Mouse (Mus musculus) neural tube, embryonic 11.5 days (tissue): Measurements from ENCODE around the gene Glis1. TPM values are rescaled to one million over a fixed set of nuclear protein-coding genes. Genes with fewer than 3 reads are reported as not detected.

ENCODE experiments used
- ATAC-seq: fragments of 200-750 bp; cut with Nextera tagmentation; 2 replicates; pipeline ENCODE4 v1.8.0; 2017; ENCODE audit warnings: moderate number of reproducible peaks, mild to moderate bottlenecking, moderate TSS enrichment, moderate library complexity; ENCODE audit not compliant: insufficient read depth, low FRiP score, low TSS enrichment
- DNase-seq: peaks from one replicate; pipeline ENCODE4 v3.0.0-alpha.2; 2015; ENCODE audit warnings: low spot score
- H3K27ac ChIP-seq: fragments of 300-500 bp; sonication (generic); 2 replicates; pipeline ENCODE4 v1.5.1; 2014; ENCODE audit warnings: low read depth, mild to moderate bottlenecking, low read length
- H3K27me3 ChIP-seq: fragments of 300-500 bp; sonication (generic); 2 replicates; pipeline ENCODE4 v1.6.1; 2014; ENCODE audit warnings: mild to moderate bottlenecking, low read length, mixed read lengths; ENCODE audit not compliant: control insufficient read depth, insufficient read depth
- H3K36me3 ChIP-seq: fragments of 300-500 bp; sonication (generic); 2 replicates; pipeline ENCODE4 v1.6.1; 2014; ENCODE audit warnings: mild to moderate bottlenecking, low read length, moderate library complexity, mixed read lengths; ENCODE audit not compliant: control insufficient read depth, insufficient read depth
- H3K4me1 ChIP-seq: fragments of 300-500 bp; sonication (generic); 2 replicates; pipeline ENCODE4 v1.6.1; 2014; ENCODE audit warnings: low read length, mixed read lengths; ENCODE audit not compliant: control insufficient read depth, insufficient read depth
- H3K4me2 ChIP-seq: fragments of 300-500 bp; sonication (generic); 2 replicates; pipeline ENCODE4 v1.6.1; 2014; ENCODE audit warnings: low read depth, mild to moderate bottlenecking, moderate library complexity
- H3K4me3 ChIP-seq: fragments of 300-500 bp; sonication (generic); 2 replicates; pipeline ENCODE4 v1.5.1; 2014; ENCODE audit warnings: low read depth, low read length
- H3K9ac ChIP-seq: fragments of 300-500 bp; sonication (generic); 2 replicates; pipeline ENCODE4 v1.6.1; 2014; ENCODE audit warnings: mild to moderate bottlenecking, low read length
- H3K9me3 ChIP-seq: fragments of 300-500 bp; sonication (generic); 2 replicates; pipeline ENCODE4 v1.6.1; 2016; ENCODE audit warnings: low read length; ENCODE audit not compliant: control insufficient read depth
- WGBS: fragments of 180-500 bp; shearing (Covaris S2); extraction: QIAGEN DNeasy Blood & Tissue Kit; methylation state at CpG from one replicate; pipeline ENCODE4 v1.1.7; 2014; 5-methylcytosine and 5-hydroxymethylcytosine counted together
- polyA plus RNA-seq: library from polyadenylated mRNA; unstranded; fragments of >200 nt; fragmentation: Nextera tagmentation; extraction: Ambion mirVana; gene quantifications from 2 replicates; pipeline ENCODE4 v1.2.1, GENCODE M21; 2014

The Glis1 gene
- polyA plus RNA-seq, 1 experiment from 2014 or later: 2.4 TPM

- Histone ChIP-seq H3K4me1 (no peaks in the 10 kb centered on the region), H3K36me3 (no peaks in the 10 kb centered on the region), H3K4me3 (no peak overlapping the region), H3K27me3 (no peaks in the 10 kb centered on the region), H3K9me3 (no peaks in the 10 kb centered on the region), H3K27ac (no peak overlapping the region), H3K9ac (no peak overlapping the region), H3K4me2 (no peak overlapping the region)
- 88% methylated on average over 4 of the region's 4 CpGs for WGBS
- ATAC-seq (no peak), DNase-seq (no peak)
Observed at GRCm38 (mm10) chr4:107484221-107484575, 49.8 kb downstream of the Glis1 start.

DNA sequence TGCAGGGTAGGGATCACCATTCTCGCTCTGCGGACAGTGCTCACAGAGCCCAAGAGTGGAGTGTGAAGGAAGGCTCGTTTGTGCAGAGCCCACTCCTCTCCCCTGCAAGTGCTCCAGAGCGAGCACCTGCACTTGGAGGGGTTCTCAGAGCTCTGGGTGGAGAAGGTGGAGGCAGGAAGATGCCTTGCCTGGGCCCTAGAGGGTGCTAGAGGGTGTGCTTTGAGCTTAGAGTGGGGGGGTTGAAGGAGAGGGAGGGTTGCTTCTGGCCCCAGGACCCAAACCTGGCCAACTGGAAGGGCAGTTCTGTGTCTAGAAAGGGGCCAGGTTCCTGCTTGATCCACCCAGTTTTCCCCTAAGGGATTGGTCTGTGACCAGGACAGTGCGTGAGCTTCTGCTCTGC is 51.5 kb downstream of the Glis1 start:
- DNase-seq (no peak), ATAC-seq (no peak)
- 77% methylated on average over 5 of the region's 5 CpGs for WGBS
- Histone ChIP-seq H3K4me3 (no peak overlapping the region), H3K9ac (no peak overlapping the region), H3K4me1 (no peaks in the 10 kb centered on the region), H3K4me2 (no peak overlapping the region), H3K9me3 (no peaks in the 10 kb centered on the region), H3K27me3 (no peaks in the 10 kb centered on the region), H3K36me3 (no peaks in the 10 kb centered on the region), H3K27ac (no peak overlapping the region)

DNA sequence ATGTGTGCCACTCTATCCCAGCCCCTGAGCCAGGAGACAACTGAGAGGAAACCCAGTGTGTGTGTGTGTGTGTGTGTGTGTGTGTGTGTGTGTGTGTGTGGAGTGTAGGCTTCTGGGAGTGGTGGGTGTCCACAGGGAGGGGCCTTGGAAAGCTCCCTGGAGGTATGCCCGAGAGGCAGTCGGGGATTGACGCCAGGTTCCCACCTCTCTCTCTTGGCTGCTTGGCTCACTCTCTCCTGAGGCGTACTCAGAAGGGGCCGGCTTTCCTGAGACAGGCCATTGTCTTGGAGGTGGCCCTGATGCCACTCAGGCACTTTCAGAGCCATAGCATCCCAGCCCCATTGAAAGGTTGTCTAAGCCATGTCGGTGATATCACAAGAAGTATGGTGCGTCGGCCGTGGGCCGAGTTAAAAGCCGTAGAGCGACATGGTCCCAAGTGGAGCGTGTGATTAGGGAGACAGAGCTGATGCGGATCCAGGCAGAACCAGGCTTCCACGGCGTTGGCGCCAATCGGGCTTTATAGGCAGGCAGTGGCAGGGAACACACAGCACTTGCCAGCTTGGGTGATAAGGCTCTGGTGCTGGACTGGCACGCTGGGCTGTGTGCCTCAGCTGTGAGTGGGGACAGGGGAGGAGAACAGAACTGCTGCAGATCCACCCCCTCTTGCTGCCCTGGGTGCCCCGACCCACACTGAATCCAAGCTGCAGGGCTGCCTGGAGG is 54.9 kb downstream of the Glis1 start:
- no peak overlapping the region for H3K4me3 ChIP-seq
- no peaks in the 10 kb centered on the region for H3K36me3 ChIP-seq
- H3K9ac ChIP-seq: no peak overlapping the region
- H3K27me3 ChIP-seq: no peaks in the 10 kb centered on the region
- no peak for DNase-seq
- H3K27ac ChIP-seq: no peak overlapping the region
- WGBS: 88% methylated on average over 20 of the region's 20 CpGs
- no peak for ATAC-seq
- H3K4me1 ChIP-seq: no peaks in the 10 kb centered on the region
- no peaks in the 10 kb centered on the region for H3K9me3 ChIP-seq
- no peak overlapping the region for H3K4me2 ChIP-seq

DNA sequence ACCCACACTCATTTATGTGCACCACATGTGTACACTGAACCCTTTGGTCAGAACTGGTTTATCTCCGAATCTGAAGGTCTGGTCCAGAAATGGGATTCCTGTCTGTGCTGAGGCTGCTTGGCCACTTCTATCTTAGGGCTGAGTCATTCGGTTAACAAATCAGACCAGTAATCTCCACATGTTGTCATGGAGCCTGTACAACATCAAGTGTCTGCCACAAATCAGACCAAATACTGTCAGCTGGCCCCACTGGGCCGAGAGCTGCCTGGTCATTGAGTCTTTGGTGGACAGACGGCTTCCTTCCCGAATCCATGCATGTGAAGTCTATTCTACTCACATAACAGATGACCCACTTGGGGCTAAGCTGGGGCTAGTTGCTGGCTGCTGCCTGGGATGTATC is 58.6 kb downstream of the Glis1 start:
- DNase-seq (no peak), ATAC-seq (no peak)
- no peaks in the 10 kb centered on the region for H3K9me3 ChIP-seq
- WGBS: 65% methylated on average over 5 of the region's 5 CpGs
- H3K4me3 ChIP-seq: no peak overlapping the region
- H3K9ac ChIP-seq: no peak overlapping the region
- no peaks in the 10 kb centered on the region for H3K27me3 ChIP-seq
- no peaks in the 10 kb centered on the region for H3K4me1 ChIP-seq
- H3K27ac ChIP-seq: no peak overlapping the region
- no peak overlapping the region for H3K4me2 ChIP-seq
- H3K36me3 ChIP-seq: no peaks in the 10 kb centered on the region

- H3K9ac ChIP-seq: no peak overlapping the region
- no peaks in the 10 kb centered on the region for H3K4me1 ChIP-seq
- DNase-seq: no peak
- 74% methylated on average over 9 of the region's 9 CpGs for WGBS
- no peaks in the 10 kb centered on the region for H3K27me3 ChIP-seq
- ATAC-seq: no peak
- no peaks in the 10 kb centered on the region for H3K36me3 ChIP-seq
- no peak overlapping the region for H3K4me3 ChIP-seq
- no peak overlapping the region for H3K4me2 ChIP-seq
- no peaks in the 10 kb centered on the region for H3K9me3 ChIP-seq
- no peak overlapping the region for H3K27ac ChIP-seq
Observed at GRCm38 (mm10) chr4:107495751-107496430, 61.5 kb downstream of the Glis1 start.

DNA sequence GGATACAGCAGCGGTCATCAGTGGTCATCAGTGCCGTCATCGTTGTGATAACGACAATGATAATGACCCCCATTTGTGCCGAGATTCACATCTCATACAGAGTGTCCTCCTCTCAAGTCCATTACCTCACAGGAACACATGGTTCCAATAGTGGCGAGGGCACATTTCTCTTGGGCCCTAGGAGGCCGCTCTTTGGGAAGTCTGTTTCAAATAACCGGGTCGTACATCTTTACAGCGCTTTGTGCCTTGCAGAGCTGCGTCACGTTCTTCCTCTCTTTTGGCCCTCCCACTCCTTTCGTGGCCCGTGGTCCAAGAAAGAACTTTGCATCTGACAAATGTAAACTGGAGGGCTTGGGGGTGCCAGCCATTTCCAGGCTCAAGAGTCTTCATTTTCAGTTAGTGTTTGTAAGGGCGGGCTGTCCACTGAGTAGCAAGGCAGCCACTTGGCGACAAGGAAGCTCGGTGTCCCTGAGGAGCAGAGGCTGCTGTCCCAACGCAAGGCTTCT is 63.1 kb downstream of the Glis1 start:
- Histone ChIP-seq H3K4me2 (no peak overlapping the region), H3K4me3 (no peak overlapping the region), H3K27ac (0 out of 2 replicates have a peak overlapping the region, but pooled peaks have one; percentile 6), H3K9me3 (no peaks in the 10 kb centered on the region), H3K4me1 (no peaks in the 10 kb centered on the region; the same call in 1 of the 2 replicates), H3K36me3 (no peaks in the 10 kb centered on the region), H3K9ac (no peak overlapping the region), H3K27me3 (no peaks in the 10 kb centered on the region)
- ATAC-seq: no peak
- 74% methylated on average over 18 of the region's 18 CpGs for WGBS
- peak; percentile 24 for DNase-seq

DNA sequence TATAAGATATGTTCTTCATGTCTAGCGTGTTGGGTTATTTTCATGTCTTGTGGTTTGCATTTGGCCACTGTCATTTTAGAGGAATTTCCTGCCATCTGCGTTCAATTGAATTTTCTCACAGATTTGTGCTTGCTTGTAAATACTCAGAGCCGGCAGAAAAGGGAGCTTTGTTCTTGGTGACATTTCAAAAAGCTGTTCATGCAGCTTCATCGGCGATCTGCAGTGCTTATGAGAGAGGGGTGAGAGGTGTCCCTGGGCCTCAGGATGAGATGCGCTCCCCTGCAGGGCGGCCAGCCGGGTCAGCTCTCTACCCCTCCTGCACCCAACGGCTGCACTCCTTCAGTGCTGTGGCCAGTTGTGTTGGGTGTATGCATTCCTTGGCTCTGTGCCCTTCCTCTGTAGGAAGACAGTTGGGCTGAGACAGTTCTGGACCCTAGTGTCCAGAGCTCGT is 68.2 kb downstream of the Glis1 start:
- Histone ChIP-seq H3K4me1 (no peaks in the 10 kb centered on the region; the same call in 1 of the 2 replicates), H3K27me3 (no peaks in the 10 kb centered on the region), H3K9ac (no peak overlapping the region), H3K27ac (no peak overlapping the region), H3K4me2 (no peak overlapping the region), H3K4me3 (no peak overlapping the region), H3K9me3 (no peaks in the 10 kb centered on the region), H3K36me3 (no peaks in the 10 kb centered on the region)
- WGBS: 70% methylated on average over 10 of the region's 10 CpGs
- no peak for ATAC-seq
- no peak for DNase-seq

GRCm38 (mm10) chr4:107514981-107515380 is 80.6 kb downstream of the Glis1 start:
- WGBS: 92% methylated on average over 11 of the region's 11 CpGs
- H3K27ac ChIP-seq: no peak overlapping the region
- H3K4me2 ChIP-seq: no peak overlapping the region

DNA sequence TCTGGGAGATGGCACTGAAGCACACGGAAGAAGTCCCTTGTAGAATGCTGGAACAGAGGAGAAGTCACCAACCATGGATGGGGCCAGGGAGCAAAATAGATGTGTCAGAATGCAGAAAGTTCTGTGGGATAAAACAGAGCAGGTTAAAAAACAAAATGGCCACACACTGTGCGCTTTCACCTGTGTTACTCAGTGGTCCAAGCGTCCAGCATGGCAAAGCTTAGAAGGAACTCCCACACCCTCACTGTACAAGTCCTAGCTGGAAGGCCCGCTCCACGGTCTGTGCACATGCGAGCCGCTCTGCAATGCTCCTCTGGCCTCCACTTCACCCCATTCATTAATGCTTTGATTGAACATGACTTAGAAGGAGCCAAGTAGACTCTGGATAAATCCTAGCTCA is 81.2 kb downstream of the Glis1 start:
- H3K4me3 ChIP-seq: no peak overlapping the region
- 96% methylated on average over 7 of the region's 7 CpGs for WGBS
- H3K9me3 ChIP-seq: no peaks in the 10 kb centered on the region
- no peak overlapping the region for H3K27ac ChIP-seq
- H3K9ac ChIP-seq: no peak overlapping the region
- no peak overlapping the region for H3K4me2 ChIP-seq
- no peaks in the 10 kb centered on the region for H3K27me3 ChIP-seq
- H3K36me3 ChIP-seq: no peaks in the 10 kb centered on the region
- H3K4me1 ChIP-seq: no peaks in the 10 kb centered on the region
- ATAC-seq: no peak
- no peak for DNase-seq

More at GRCm38 (mm10) chr4:107514981-107515380, 80.6 kb downstream of the Glis1 start:
- ATAC-seq: no peak
- no peak overlapping the region for H3K4me3 ChIP-seq
- H3K9ac ChIP-seq: no peak overlapping the region
- DNase-seq: no peak
- H3K27me3 ChIP-seq: no peaks in the 10 kb centered on the region
- no peaks in the 10 kb centered on the region for H3K9me3 ChIP-seq
- H3K4me1 ChIP-seq: no peaks in the 10 kb centered on the region
- no peaks in the 10 kb centered on the region for H3K36me3 ChIP-seq
